Mouse (Mus musculus): Measurements from ENCODE around the gene Ets2. TPM values are rescaled to one million over a fixed set of nuclear protein-coding genes. Genes with fewer than 3 reads are reported as not detected.

Ets2 gene
- polyA plus RNA-seq, 1 experiment from 2014 or later, result 17.2 TPM

DNA sequence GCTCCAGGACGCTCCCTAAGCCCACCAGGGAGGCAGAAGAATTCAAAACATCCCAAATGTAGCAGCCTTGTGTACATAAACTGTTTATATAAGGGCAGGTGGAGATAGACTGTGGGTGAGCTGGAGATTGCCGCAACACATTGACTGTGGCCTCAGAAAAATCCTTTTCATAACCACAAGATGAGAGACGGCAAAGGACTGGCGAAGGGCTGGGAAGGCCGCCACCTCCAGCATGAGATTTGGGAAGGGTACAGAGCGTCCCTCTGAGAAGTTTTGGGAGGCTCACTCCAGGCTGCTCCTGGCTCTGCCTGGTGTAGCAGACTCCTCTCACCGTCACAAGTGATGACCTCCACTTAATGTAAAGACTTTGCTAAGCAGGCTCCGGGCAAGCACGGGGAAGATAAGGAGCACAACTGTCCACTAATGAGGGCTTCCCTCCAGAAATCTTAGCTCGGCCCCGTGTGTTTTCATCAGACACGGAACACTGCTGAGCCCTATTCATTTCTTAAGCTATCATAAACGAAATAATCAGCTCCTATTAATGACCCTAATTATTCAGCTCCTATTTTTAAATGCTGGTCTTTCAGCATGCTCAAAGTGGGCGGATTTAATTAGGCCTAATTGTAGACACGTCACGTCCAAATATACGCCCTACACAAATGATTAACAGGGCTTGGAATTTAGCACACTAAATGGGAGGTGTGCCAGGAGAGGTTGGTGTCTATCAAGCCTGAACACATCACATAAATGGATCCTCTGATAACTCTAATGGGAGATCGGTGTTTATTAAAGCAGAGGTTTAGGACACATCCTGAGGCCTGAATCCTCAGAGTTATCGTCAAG is 33.5 kb upstream of the Ets2 start:
- WGBS, result 28% methylated on average over 19 of the region's 19 CpGs
- Histone ChIP-seq H3K9me3 (no peaks in the 10 kb centered on the region), H3K27ac (no peak overlapping the region), H3K9ac (no peak overlapping the region), H3K36me3 (replicated peaks) (no peaks in the 10 kb centered on the region), H3K27me3 (peaks cover 35% of the 10 kb centered on the region), H3K4me1 (peaks cover 9% of the 10 kb centered on the region), H3K4me2 (peak overlapping the region; percentile 13; the same call in 1 of the 2 replicates), H3K4me3 (replicated peaks) (no peak overlapping the region)
- ATAC-seq (ENCODE audit: low FRiP score), result peak; percentile 81; the same call in 1 of the 2 replicates

DNA sequence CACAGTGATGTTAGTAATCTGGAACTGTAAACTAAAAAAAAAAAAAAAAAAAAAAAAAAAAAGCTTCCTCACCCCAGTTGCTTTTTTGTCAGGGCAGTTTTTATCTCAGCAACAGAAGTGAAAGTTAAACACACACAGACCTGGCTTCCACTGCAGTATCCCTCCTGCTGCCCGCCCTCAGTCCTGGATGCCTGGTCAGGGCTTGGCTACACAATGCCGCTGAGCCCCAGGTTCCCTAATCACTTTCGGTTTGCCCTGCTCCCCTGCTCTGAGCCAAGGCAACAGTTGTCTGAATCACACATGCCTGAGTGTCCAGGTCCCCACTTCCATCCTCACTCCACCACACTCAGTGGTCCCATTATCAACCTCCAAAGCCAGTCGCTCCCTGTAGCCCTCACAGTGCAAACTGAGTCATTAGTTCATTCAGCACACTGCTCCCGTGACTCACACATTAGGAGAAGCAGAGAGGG is 27.4 kb upstream of the Ets2 start:
- no peak for ATAC-seq (ENCODE audit: low FRiP score)
- Histone ChIP-seq H3K9ac (no peak overlapping the region), H3K9me3 (no peaks in the 10 kb centered on the region), H3K4me3 (replicated peaks) (no peak overlapping the region), H3K27me3 (peaks cover 20% of the 10 kb centered on the region), H3K4me1 (no peaks in the 10 kb centered on the region), H3K27ac (no peak overlapping the region), H3K4me2 (no peak overlapping the region), H3K36me3 (replicated peaks) (no peaks in the 10 kb centered on the region)
- WGBS, result 46% methylated on average over 5 of the region's 5 CpGs

DNA sequence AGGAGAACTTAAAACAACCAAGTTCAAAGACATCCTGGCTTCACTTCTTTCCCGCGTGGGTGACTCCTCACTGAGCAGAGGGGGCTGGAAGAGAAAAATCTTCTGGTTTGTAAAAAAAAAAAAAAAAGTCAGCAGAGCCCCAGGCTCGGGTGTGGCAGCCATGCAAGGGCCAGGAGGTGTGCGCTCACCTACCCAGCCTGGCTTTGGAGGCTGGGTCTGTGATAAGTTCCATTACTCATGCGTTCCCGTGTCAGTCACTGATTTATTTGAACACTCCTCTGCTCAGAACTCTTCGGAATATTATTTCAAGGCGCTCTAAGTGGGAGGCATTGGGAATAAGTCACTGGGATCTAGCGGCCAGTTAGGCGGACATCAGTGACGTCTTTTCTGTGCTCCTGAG is 26.7 kb upstream of the Ets2 start:
- Histone ChIP-seq H3K27ac (no peak overlapping the region), H3K4me3 (replicated peaks) (no peak overlapping the region), H3K9me3 (no peaks in the 10 kb centered on the region), H3K27me3 (peaks cover 20% of the 10 kb centered on the region), H3K4me2 (no peak overlapping the region), H3K36me3 (replicated peaks) (no peaks in the 10 kb centered on the region), H3K9ac (no peak overlapping the region), H3K4me1 (no peaks in the 10 kb centered on the region)
- no peak for ATAC-seq (ENCODE audit: low FRiP score)
- WGBS, result 79% methylated on average over 11 of the region's 11 CpGs

DNA sequence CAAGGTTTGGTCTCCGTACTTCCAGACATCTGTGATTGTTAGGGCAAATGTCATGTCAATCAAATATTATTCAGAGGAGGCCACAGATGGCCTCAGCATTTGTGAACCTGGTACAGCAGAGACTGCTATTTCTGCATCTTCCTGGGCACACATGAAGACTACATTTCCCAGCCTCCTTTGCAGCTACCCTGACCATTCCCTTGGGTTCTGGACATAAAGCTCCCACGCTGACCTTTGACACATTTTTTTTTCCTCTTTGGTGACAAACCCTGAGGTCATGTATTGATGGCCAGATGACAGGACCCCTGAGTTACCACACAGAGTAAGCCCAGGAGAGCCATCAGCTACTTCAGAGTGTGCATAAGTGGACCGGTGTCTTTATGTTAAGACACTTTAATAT is 25.2 kb upstream of the Ets2 start:
- peaks cover 17% of the 10 kb centered on the region for H3K27me3 ChIP-seq
- H3K9me3 ChIP-seq, result no peaks in the 10 kb centered on the region
- H3K4me3 ChIP-seq (replicated peaks), result no peak overlapping the region
- no peak overlapping the region for H3K9ac ChIP-seq
- H3K4me1 ChIP-seq, result no peaks in the 10 kb centered on the region
- H3K4me2 ChIP-seq, result no peak overlapping the region
- H3K36me3 ChIP-seq (replicated peaks), result no peaks in the 10 kb centered on the region
- no peak for ATAC-seq (ENCODE audit: low FRiP score)
- no peak overlapping the region for H3K27ac ChIP-seq
- 85% methylated on average over 3 of the region's 3 CpGs for WGBS

DNA sequence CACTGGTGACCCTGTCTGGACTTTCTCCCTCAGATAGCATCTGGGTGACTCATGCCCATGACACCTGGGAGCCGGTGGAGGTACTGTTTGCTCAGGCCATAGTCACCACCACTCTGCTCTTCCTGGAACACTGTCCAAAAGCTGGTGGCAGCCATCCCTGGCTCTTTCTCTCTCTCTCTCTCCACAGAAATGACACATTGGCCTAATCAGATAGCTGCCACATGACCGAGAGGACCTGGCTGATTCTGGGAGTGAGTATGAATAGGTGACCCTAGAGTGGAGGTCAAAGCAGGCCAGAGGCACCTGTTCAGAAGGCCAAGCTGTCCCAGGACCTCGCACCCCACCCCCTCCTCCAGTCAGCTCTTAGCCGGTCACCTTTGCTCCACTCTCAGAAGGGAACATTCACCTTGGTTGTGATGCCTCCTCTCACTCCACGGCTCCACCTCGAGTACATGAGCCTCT is 19.4 kb upstream of the Ets2 start:
- Histone ChIP-seq H3K9me3 (no peaks in the 10 kb centered on the region), H3K4me3 (replicated peaks) (no peak overlapping the region), H3K4me2 (no peak overlapping the region), H3K4me1 (no peaks in the 10 kb centered on the region), H3K27me3 (no peaks in the 10 kb centered on the region), H3K36me3 (replicated peaks) (no peaks in the 10 kb centered on the region), H3K27ac (no peak overlapping the region), H3K9ac (no peak overlapping the region)
- no peak for ATAC-seq (ENCODE audit: low FRiP score)
- 87% methylated on average over 6 of the region's 6 CpGs for WGBS

DNA sequence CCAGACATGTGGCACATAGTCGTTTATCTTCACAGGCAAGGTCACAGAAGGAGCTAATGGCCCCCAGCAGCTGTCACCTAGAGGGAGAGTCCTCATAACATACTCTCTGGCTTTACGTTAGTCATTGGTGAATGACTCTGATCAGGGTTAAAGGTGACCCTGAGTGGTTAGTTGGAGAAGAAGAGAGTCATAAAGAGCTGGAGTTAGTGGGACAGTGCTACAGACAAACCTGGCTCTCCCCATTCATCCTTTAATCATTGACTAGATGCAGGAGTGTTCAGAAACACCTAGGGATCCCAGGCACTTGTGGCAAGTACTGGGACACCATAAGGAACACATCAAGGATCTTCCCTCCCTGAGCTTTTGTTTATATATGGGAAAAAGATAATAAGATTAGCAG is 16.1 kb upstream of the Ets2 start:
- H3K27me3 ChIP-seq, result no peaks in the 10 kb centered on the region
- no peak overlapping the region for H3K27ac ChIP-seq
- H3K9ac ChIP-seq, result no peak overlapping the region
- H3K4me3 ChIP-seq (replicated peaks), result no peak overlapping the region
- no peak for ATAC-seq (ENCODE audit: low FRiP score)
- H3K9me3 ChIP-seq, result no peaks in the 10 kb centered on the region
- no peak overlapping the region for H3K4me2 ChIP-seq
- H3K4me1 ChIP-seq, result no peaks in the 10 kb centered on the region
- H3K36me3 ChIP-seq (replicated peaks), result no peaks in the 10 kb centered on the region
- WGBS, result 60% methylated on average over 2 of the region's 2 CpGs

DNA sequence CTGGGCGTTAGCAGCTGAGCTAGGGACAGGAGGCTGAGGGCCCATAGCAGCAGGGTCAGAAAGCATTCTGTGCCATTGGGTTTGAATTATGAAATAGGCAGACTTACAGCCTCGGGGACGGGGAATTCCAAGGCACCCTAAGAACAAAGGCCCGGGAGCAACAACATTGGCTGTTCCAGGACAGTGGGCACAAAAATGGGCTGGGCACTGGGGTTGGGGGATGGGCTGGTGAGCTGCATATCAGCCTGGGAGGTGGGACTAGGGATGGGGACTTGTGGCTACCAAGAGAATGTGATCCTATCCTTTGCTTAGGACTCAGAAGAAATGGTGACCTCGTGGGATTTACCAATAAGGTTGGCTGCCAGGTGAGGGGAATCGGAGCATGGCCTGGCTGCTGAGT is 15.6 kb upstream of the Ets2 start:
- Histone ChIP-seq H3K4me2 (no peak overlapping the region), H3K27me3 (no peaks in the 10 kb centered on the region), H3K36me3 (replicated peaks) (no peaks in the 10 kb centered on the region), H3K9ac (no peak overlapping the region), H3K4me3 (replicated peaks) (no peak overlapping the region), H3K4me1 (no peaks in the 10 kb centered on the region), H3K9me3 (no peaks in the 10 kb centered on the region), H3K27ac (no peak overlapping the region)
- 65% methylated on average over 6 of the region's 6 CpGs for WGBS
- no peak for ATAC-seq (ENCODE audit: low FRiP score)

DNA sequence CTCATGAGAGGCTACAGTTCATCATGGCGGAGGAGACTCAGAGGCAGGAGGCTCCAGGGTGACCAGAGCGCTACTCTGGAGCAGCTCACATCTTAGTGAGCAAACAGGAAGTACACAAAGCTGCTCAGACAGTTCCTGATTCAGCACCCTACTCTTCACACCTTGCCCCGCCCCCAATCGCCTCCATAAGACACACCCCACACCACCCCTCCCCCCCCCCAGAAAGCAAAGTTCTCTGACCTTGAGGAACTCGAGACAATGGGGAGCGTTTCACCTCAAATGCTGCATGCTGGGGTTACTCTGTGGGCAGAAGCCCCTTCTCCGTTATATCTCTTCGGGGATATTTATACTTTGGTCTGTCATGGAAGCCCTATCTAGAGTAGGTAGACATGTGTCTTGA is 15.0 kb upstream of the Ets2 start:
- Histone ChIP-seq H3K4me3 (replicated peaks) (no peak overlapping the region), H3K4me1 (no peaks in the 10 kb centered on the region), H3K4me2 (no peak overlapping the region), H3K9ac (no peak overlapping the region), H3K9me3 (no peaks in the 10 kb centered on the region), H3K36me3 (replicated peaks) (no peaks in the 10 kb centered on the region), H3K27me3 (no peaks in the 10 kb centered on the region), H3K27ac (no peak overlapping the region)
- 93% methylated on average over 8 of the region's 8 CpGs for WGBS
- ATAC-seq (ENCODE audit: low FRiP score), result no peak

DNA sequence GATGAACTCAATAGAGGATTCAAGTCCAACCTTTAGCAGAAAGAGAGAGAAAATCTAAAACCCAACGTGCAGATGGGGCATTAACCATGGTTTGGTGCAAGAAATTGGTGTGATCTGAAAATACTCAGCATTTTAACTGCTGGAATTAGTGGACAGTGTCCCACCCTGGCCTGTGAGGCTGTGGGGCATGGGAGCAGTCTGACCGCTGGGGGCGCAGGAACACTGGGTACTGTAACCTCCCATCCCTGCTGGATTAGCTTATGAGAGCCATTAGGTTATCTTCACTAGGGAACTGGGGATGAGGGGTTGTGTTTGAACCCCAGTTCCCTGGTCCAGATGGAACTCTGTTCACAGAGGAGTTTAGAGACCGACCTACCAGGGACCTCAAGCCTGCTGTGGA is 13.9 kb upstream of the Ets2 start:
- H3K27ac ChIP-seq, result no peak overlapping the region
- H3K36me3 ChIP-seq (replicated peaks), result no peaks in the 10 kb centered on the region
- no peaks in the 10 kb centered on the region for H3K27me3 ChIP-seq
- H3K9me3 ChIP-seq, result no peaks in the 10 kb centered on the region
- no peak overlapping the region for H3K4me2 ChIP-seq
- WGBS, result 79% methylated on average over 4 of the region's 4 CpGs
- H3K9ac ChIP-seq, result no peak overlapping the region
- H3K4me3 ChIP-seq (replicated peaks), result no peak overlapping the region
- no peak for ATAC-seq (ENCODE audit: low FRiP score)
- no peaks in the 10 kb centered on the region for H3K4me1 ChIP-seq

DNA sequence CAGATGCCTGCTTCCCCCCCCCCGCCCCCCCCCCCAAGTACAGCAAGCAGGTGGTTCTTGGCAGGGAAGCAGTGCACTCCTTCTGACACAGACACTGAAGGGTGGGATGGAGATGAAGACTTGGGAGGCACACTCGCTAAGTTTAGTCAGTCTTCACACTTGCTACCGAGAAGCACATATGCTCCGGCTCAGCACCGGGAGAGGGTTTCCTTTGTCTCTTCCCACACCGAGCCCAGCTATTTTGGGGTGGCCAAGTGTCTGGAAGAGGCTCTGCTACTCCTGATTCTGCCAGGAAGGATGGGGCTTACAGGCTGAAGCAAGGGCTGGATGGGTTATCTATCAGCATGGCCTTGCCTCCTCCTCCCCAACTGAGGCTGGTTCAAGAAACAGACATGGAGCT is 5.3 kb upstream of the Ets2 start:
- Histone ChIP-seq H3K27ac (no peak overlapping the region), H3K4me2 (no peak overlapping the region), H3K27me3 (peaks cover 31% of the 10 kb centered on the region), H3K9ac (no peak overlapping the region), H3K4me3 (replicated peaks) (no peak overlapping the region), H3K9me3 (no peaks in the 10 kb centered on the region), H3K4me1 (peaks cover 4% of the 10 kb centered on the region), H3K36me3 (replicated peaks) (no peaks in the 10 kb centered on the region)
- no peak for ATAC-seq (ENCODE audit: low FRiP score)
- WGBS, result 55% methylated on average over 6 of the region's 6 CpGs

DNA sequence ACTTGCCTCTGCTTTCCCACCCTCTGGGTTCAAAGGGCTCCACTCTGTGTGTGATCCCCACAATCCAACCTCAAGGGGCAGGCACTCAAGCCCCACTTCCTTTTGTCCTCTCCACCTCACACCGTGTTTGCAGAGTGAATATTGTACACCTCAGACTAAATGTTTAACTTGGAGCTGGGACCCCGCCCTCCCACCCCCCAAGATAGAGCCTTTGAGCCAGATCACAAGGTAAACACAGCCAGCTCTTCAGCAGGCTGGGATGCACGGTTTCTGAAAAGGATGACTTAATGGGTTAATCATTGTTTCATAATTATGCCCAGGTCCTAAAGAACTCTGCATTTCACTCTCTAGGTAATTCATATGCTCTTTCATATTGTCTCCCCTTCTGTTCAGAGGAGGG is 2.2 kb upstream of the Ets2 start:
- H3K4me1 ChIP-seq, result peaks cover 18% of the 10 kb centered on the region
- H3K4me2 ChIP-seq, result no peak overlapping the region
- H3K36me3 ChIP-seq (replicated peaks), result no peaks in the 10 kb centered on the region
- 66% methylated on average over 3 of the region's 3 CpGs for WGBS
- no peaks in the 10 kb centered on the region for H3K9me3 ChIP-seq
- H3K27ac ChIP-seq, result no peak overlapping the region
- H3K9ac ChIP-seq, result no peak overlapping the region
- peaks cover 40% of the 10 kb centered on the region for H3K27me3 ChIP-seq
- H3K4me3 ChIP-seq (replicated peaks), result no peak overlapping the region
- no peak for ATAC-seq (ENCODE audit: low FRiP score)

DNA sequence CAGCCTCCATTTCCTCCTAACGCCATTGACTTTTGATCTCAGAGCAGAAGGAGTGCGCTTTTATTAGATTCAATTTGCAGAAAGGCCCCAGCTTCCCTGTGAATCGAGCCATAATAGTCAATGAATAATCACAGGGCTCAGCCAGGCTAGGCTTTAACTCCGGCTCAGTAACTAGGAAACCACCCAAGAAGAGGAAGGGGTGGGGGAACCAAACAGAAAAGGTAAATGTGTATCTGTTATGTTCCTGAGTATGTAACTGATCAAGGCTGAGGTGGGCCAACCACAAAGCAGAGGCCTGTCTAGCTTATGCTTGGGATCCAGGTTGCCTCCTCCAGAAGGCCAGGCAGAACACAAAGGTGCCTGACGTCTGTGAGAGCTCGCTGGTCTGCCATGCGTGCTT is 1.7 kb upstream of the Ets2 start:
- no peaks in the 10 kb centered on the region for H3K36me3 ChIP-seq (replicated peaks)
- H3K4me2 ChIP-seq, result no peak overlapping the region
- no peak overlapping the region for H3K27ac ChIP-seq
- ATAC-seq (ENCODE audit: low FRiP score), result no peak
- no peaks in the 10 kb centered on the region for H3K9me3 ChIP-seq
- peaks cover 18% of the 10 kb centered on the region for H3K4me1 ChIP-seq
- H3K4me3 ChIP-seq (replicated peaks), result no peak overlapping the region
- H3K9ac ChIP-seq, result no peak overlapping the region
- peaks cover 44% of the 10 kb centered on the region for H3K27me3 ChIP-seq
- WGBS, result 61% methylated on average over 7 of the region's 7 CpGs

Measured in forebrain, embryonic 12.5 days (tissue).